Mouse (Mus musculus): Measurements from ENCODE around the gene Sft2d1.

- TF ChIP-seq CTCF (IDR thresholded peaks at IDR 0.05; ENCODE audit: extremely low read depth, insufficient read length, insufficient replicate concordance, low read depth, low read length) (no peak), POLR2A (IDR thresholded peaks at IDR 0.05; ENCODE audit: low read depth, low read length) (no peak)
Measured at GRCm38 (mm10) chr17:8343416-8343815, 32.5 kb downstream of the Sft2d1 start.

Measured in small intestine, adult 2 months (tissue).